ENCODE assay signal across 18 mouse cellular contexts in the genomic region with DNA sequence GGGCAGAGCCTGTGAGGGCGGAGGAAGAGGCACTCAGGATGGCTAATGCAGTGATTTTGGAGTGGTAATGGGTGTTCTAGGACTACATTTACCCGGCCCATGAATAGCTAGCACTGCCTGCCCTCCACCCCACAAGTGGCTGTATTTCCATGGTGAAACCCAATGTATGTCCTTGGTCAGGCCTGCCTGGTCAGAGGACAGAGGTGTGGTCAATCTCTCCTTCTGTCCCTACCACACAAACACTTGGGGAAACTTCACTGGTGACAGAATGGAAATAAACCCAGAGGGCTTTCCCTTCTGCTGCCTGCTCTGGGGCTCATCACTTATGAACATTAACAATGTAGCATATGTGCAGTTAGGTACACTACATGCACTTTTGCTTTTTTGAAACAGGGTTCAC. TPM values are rescaled to one million over a fixed set of nuclear protein-coding genes. Genes with fewer than 3 reads are reported as not detected.
DNase-seq lines count a peak whose midpoint lies in the region; ATAC-seq lines count a peak whose summit lies in the region.
"Had no signal": no experiment of that assay in that cellular context is flagged by ENCODE, and none has a peak within 500 bp of the region (broad histone marks: within the 10 kb centered on the region; RNA-seq: fewer than 3 reads in every experiment).

No protein-coding gene starts in this region.

- H3K36me3 ChIP-seq in lung, embryonic 15.5 days, result no peaks in the 10 kb centered on the region
- H3K36me3 ChIP-seq in forebrain, embryonic 16.5 days (ENCODE audit: control insufficient read depth, insufficient read depth), result no peaks in the 10 kb centered on the region; the same call in 1 of the 2 replicates
- H3K36me3 ChIP-seq in midbrain, embryonic 12.5 days, result no peaks in the 10 kb centered on the region
- H3K36me3 ChIP-seq in neural tube, embryonic 15.5 days, result no peaks in the 10 kb centered on the region
- H3K36me3 ChIP-seq: heart, embryonic 10.5 days; limb, embryonic 12.5 days had no signal

- H3K9me3 ChIP-seq in lung, embryonic 15.5 days, result no peaks in the 10 kb centered on the region
- H3K9me3 ChIP-seq in forebrain, embryonic 16.5 days (ENCODE audit: control insufficient read depth, low read length), result no peaks in the 10 kb centered on the region
- no peaks in the 10 kb centered on the region for H3K9me3 ChIP-seq in midbrain, embryonic 12.5 days
- no peaks in the 10 kb centered on the region for H3K9me3 ChIP-seq in neural tube, embryonic 15.5 days (replicated peaks)
- H3K9me3 ChIP-seq: heart, embryonic 10.5 days; limb, embryonic 12.5 days had no signal

- H3K27ac ChIP-seq in lung, embryonic 15.5 days, result no peak overlapping the region
- no peak overlapping the region for H3K27ac ChIP-seq in forebrain, embryonic 16.5 days (ENCODE audit: low read length)
- H3K27ac ChIP-seq in midbrain, embryonic 12.5 days (replicated peaks), result no peak overlapping the region
- H3K27ac ChIP-seq in neural tube, embryonic 15.5 days (replicated peaks), result no peak overlapping the region
- H3K27ac ChIP-seq: heart, embryonic 10.5 days; limb, embryonic 12.5 days; liver, embryonic 14.5 days; macrophage had no signal

- H3K27me3 ChIP-seq in lung, embryonic 15.5 days, result peaks cover 47% of the 10 kb centered on the region
- no peaks in the 10 kb centered on the region for H3K27me3 ChIP-seq in forebrain, embryonic 16.5 days (replicated peaks; ENCODE audit: control insufficient read depth, insufficient read depth, low read length)
- H3K27me3 ChIP-seq in midbrain, embryonic 12.5 days, result peaks cover 28% of the 10 kb centered on the region
- H3K27me3 ChIP-seq in neural tube, embryonic 15.5 days (replicated peaks), result 0 out of 2 replicates have a peak, but pooled peaks cover 6% of the 10 kb centered on the region

- H3K9ac ChIP-seq in lung, embryonic 15.5 days, result no peak overlapping the region
- no peak overlapping the region for H3K9ac ChIP-seq in forebrain, embryonic 16.5 days (replicated peaks; ENCODE audit: low read depth, low read length)
- no peak overlapping the region for H3K9ac ChIP-seq in midbrain, embryonic 12.5 days (replicated peaks)
- H3K9ac ChIP-seq in neural tube, embryonic 15.5 days (replicated peaks), result no peak overlapping the region
- H3K9ac ChIP-seq: limb, embryonic 12.5 days; liver, embryonic 14.5 days had no signal

- 77% methylated on average over 2 of the region's 2 CpGs for WGBS in lung, embryonic 15.5 days
- WGBS in forebrain, embryonic 16.5 days, result 93% methylated on average over 2 of the region's 2 CpGs
- WGBS in midbrain, embryonic 12.5 days, result 77% methylated on average over 2 of the region's 2 CpGs
- 85% methylated on average over 2 of the region's 2 CpGs for whole genome bisulfite sequencing in neural tube, embryonic 15.5 days

- peaks cover 11% of the 10 kb centered on the region; the same call in 1 of the 2 replicates for H3K4me1 ChIP-seq in lung, embryonic 15.5 days
- H3K4me1 ChIP-seq in forebrain, embryonic 16.5 days (replicated peaks; ENCODE audit: control insufficient read depth, insufficient read depth, low read length), result peaks cover 28% of the 10 kb centered on the region
- peaks cover 24% of the 10 kb centered on the region for H3K4me1 ChIP-seq in midbrain, embryonic 12.5 days
- peaks cover 30% of the 10 kb centered on the region for H3K4me1 ChIP-seq in neural tube, embryonic 15.5 days

- H3K4me2 ChIP-seq in lung, embryonic 15.5 days, result 0 out of 2 replicates have a peak overlapping the region, but pooled peaks have one; percentile 86
- peak overlapping the region; percentile 74 for H3K4me2 ChIP-seq in forebrain, embryonic 16.5 days (ENCODE audit: low read length)
- peak overlapping the region; percentile 72 for H3K4me2 ChIP-seq in midbrain, embryonic 12.5 days (replicated peaks)
- peak overlapping the region; percentile 86 for H3K4me2 ChIP-seq in neural tube, embryonic 15.5 days
- H3K4me2 ChIP-seq: limb, embryonic 12.5 days had no signal

- no peak for ATAC-seq in lung, embryonic 15.5 days (ENCODE audit: borderline replicate concordance, extremely low read depth, low FRiP score, low TSS enrichment)
- no peak for ATAC-seq in forebrain, embryonic 16.5 days
- ATAC-seq in midbrain, embryonic 12.5 days (ENCODE audit: low FRiP score, low read depth), result no peak
- no peak for ATAC-seq in neural tube, embryonic 15.5 days (ENCODE audit: low FRiP score)
- ATAC-seq: CD4-positive, CD25-positive, alpha-beta regulatory T cell, adult 4 months had no signal

- no peak for DNase-seq in lung, postnatal 14 days
- DNase-seq in ovary, postnatal 10 days (ENCODE audit: low spot score), result no peak
- DNase-seq in adipocyte (ENCODE audit: low spot score), result no peak
- DNase-seq: adrenal gland, postnatal 10 days; cerebellum, adult 18-20 months; gastrocnemius, postnatal 10 days; kidney, adult 8-10 months; kidney, postnatal 4 days; thymus, adult 18-20 months had no signal

- no peak overlapping the region for H3K4me3 ChIP-seq in lung, embryonic 15.5 days
- no peak overlapping the region for H3K4me3 ChIP-seq in forebrain, embryonic 16.5 days (replicated peaks; ENCODE audit: low read length)
- no peak overlapping the region for H3K4me3 ChIP-seq in midbrain, embryonic 12.5 days
- H3K4me3 ChIP-seq in neural tube, embryonic 15.5 days (replicated peaks), result peak overlapping the region; percentile 65; the same call in 1 of the 2 replicates
- H3K4me3 ChIP-seq: heart, embryonic 10.5 days; limb, embryonic 12.5 days had no signal

RNA-seq across cellular contexts. Expression of a gene that starts 2.2 kb away (rescaled TPM):
- 5.6 and 6.9 TPM in 2 replicates for polyA plus RNA-seq in lung, embryonic 15.5 days (2015; fragmentation: Nextera tagmentation; extraction: Ambion mirVana)
- 20.3 and 24.6 TPM in 2 replicates for polyA plus RNA-seq in forebrain, embryonic 16.5 days (2015; fragmentation: Nextera tagmentation; extraction: Ambion mirVana)
- 3.5 and 5.2 TPM in 2 replicates for polyA plus RNA-seq in midbrain, embryonic 12.5 days (2016; fragmentation: Nextera tagmentation; extraction: Ambion mirVana)
- 17.0 and 20.9 TPM in 2 replicates for polyA plus RNA-seq in neural tube, embryonic 15.5 days (2015; fragmentation: Nextera tagmentation; extraction: Ambion mirVana)
- polyA plus RNA-seq: macrophage had no signal

RNA-seq across cellular contexts. Expression of a gene that starts 38.4 kb away (rescaled TPM):
- polyA plus RNA-seq in lung, embryonic 15.5 days (2015; fragmentation: Nextera tagmentation; extraction: Ambion mirVana), result 55.7 and 66.1 TPM in 2 replicates
- 50.8 and 51.4 TPM in 2 replicates for polyA plus RNA-seq in forebrain, embryonic 16.5 days (2015; fragmentation: Nextera tagmentation; extraction: Ambion mirVana)
- polyA plus RNA-seq in midbrain, embryonic 12.5 days (2016; fragmentation: Nextera tagmentation; extraction: Ambion mirVana), result 65.2 and 67.0 TPM in 2 replicates
- 37.6 and 43.5 TPM in 2 replicates for polyA plus RNA-seq in neural tube, embryonic 15.5 days (2015; fragmentation: Nextera tagmentation; extraction: Ambion mirVana)
